Mouse (Mus musculus): ENCODE measurements around the gene Nipal3.

- TF ChIP-seq CTCF (IDR thresholded peaks at IDR 0.05 in 2 of 3, conservative IDR thresholded peaks at IDR 0.05 in 1 of 3; ENCODE audit: control insufficient read depth in 1 of 3, insufficient read depth in 1 of 3, low read depth in 2 of 3, low read length in 3 of 3, poor library complexity in 1 of 3, severe bottlenecking in 1 of 3) (no peak), ELF1 (IDR thresholded peaks at IDR 0.05; ENCODE audit: low read depth, low read length) (no peak), JUND (IDR thresholded peaks at IDR 0.05; ENCODE audit: low read depth, low read length) (no peak), MYB (IDR thresholded peaks at IDR 0.05; ENCODE audit: low read depth, low read length) (no peak), POLR2A (IDR thresholded peaks at IDR 0.05; ENCODE audit: control insufficient read depth in 1 of 2, insufficient read depth in 1 of 2, low read depth in 1 of 2, low read length in 2 of 2, poor library complexity in 1 of 2) (no peak), SMC3 (IDR thresholded peaks at IDR 0.05; ENCODE audit: low read depth, low read length) (no peak), ZC3H11A (IDR thresholded peaks at IDR 0.05; ENCODE audit: low read depth, low read length) (no peak), EP300 (IDR thresholded peaks at IDR 0.05; ENCODE audit: low read depth in 1 of 2, low read length in 2 of 2) (no peak), ETS1 (IDR thresholded peaks at IDR 0.05; ENCODE audit: low read depth, low read length) (no peak), RCOR1 (IDR thresholded peaks at IDR 0.05; ENCODE audit: low read depth, low read length) (no peak), MAZ (IDR thresholded peaks at IDR 0.05; ENCODE audit: low read depth, low read length) (no peak), GABPA (IDR thresholded peaks at IDR 0.05; ENCODE audit: low read depth, low read length) (no peak), MEF2A (IDR thresholded peaks at IDR 0.05; ENCODE audit: extremely low read depth, insufficient replicate concordance, low read depth, low read length, poor library complexity, severe bottlenecking) (no peak), ZMIZ1 (IDR thresholded peaks at IDR 0.05; ENCODE audit: low read depth, low read length) (no peak)
Observed at GRCm38 (mm10) chr4:135425625-135426024, 69.2 kb downstream of the Nipal3 start.
